Mouse (Mus musculus): ENCODE results near the gene Vmn1r65. TPM values are rescaled to one million over a fixed set of nuclear protein-coding genes. Genes with fewer than 3 reads are reported as not detected.
"Not testable (repeated sequence)": the region's sequence is repeated elsewhere in the genome, so short reads cannot be mapped to it uniquely, and the experiment has no call there.

Vmn1r65 gene
- polyA plus RNA-seq (2015; fragmentation: Nextera tagmentation; extraction: Ambion mirVana): not detected in 2 replicates

GRCm38 (mm10) chr7:6010910-6011309 is at the start of gene Vmn1r65:
Gene Vmn1r65, minus strand, starts transcription at chr7:6011010.
- H3K4me3 ChIP-seq: no peak within 1 kb of the TSS
- no peak within 1 kb of the TSS for H3K27ac ChIP-seq (replicated peaks)
- ATAC-seq (replicated peaks): no peak
- no peaks in the 10 kb centered on the region for H3K27me3 ChIP-seq
- H3K9ac ChIP-seq (replicated peaks): no peak within 1 kb of the TSS
- no peaks in the 10 kb centered on the region for H3K4me1 ChIP-seq
- H3K36me3 ChIP-seq: no peaks in the 10 kb centered on the region
- peaks cover 24% of the 10 kb centered on the region; the same call in 1 of the 2 replicates for H3K9me3 ChIP-seq
- no peak within 1 kb of the TSS for H3K4me2 ChIP-seq (replicated peaks)
- WGBS: 86% methylated on average over 1 of the region's 1 CpGs

- 87% methylated on average over 11 of the region's 11 CpGs for WGBS
- Histone ChIP-seq H3K9ac (replicated peaks) (no peak within 1 kb of the TSS), H3K4me3 (no peak within 1 kb of the TSS), H3K36me3 (no peaks in the 10 kb centered on the region), H3K4me2 (replicated peaks) (no peak within 1 kb of the TSS), H3K27ac (replicated peaks) (no peak within 1 kb of the TSS), H3K27me3 (no peaks in the 10 kb centered on the region), H3K4me1 (no peaks in the 10 kb centered on the region), H3K9me3 (peaks cover 10% of the 10 kb centered on the region)
- ATAC-seq (replicated peaks): no peak
Measured at GRCm38 (mm10) chr7:6044861-6045260, 34.1 kb upstream of the Vmn1r65 start, which contains the start of gene Nlrp4c. Gene Nlrp4c, plus strand, starts transcription at chr7:6045161.

GRCm38 (mm10) chr7:5982426-5982825 is 28.4 kb downstream of the Vmn1r65 start:
- ATAC-seq (replicated peaks); H3K4me3 ChIP-seq; H3K27ac ChIP-seq (replicated peaks); H3K27me3 ChIP-seq; H3K36me3 ChIP-seq; H3K9ac ChIP-seq (replicated peaks); H3K4me2 ChIP-seq (replicated peaks); H3K4me1 ChIP-seq: not testable (repeated sequence)
- WGBS: 88% methylated on average over 4 of the region's 4 CpGs
- H3K9me3 ChIP-seq: peaks cover 18% of the 10 kb centered on the region

GRCm38 (mm10) chr7:5972546-5972945 is 38.3 kb downstream of the Vmn1r65 start:
- not testable (repeated sequence) for ATAC-seq (replicated peaks); H3K4me2 ChIP-seq (replicated peaks); H3K27ac ChIP-seq (replicated peaks); H3K27me3 ChIP-seq; H3K36me3 ChIP-seq; H3K4me1 ChIP-seq; H3K4me3 ChIP-seq; H3K9ac ChIP-seq (replicated peaks)
- 70% methylated on average over 2 of the region's 2 CpGs for WGBS
- H3K9me3 ChIP-seq: peaks cover 11% of the 10 kb centered on the region; the same call in 1 of the 2 replicates

Other genes with a start within 250 kb of the Vmn1r65 start
- not detected in 2 replicates for gene Vmn1r63, start 205.6 kb downstream of the Vmn1r65 start, polyA plus RNA-seq (2015; fragmentation: Nextera tagmentation; extraction: Ambion mirVana)
- gene Vmn1r64, start 126.5 kb downstream of the Vmn1r65 start, polyA plus RNA-seq (2015; fragmentation: Nextera tagmentation; extraction: Ambion mirVana): not detected in 2 replicates
- gene Nlrp4c, start 34.2 kb upstream of the Vmn1r65 start, polyA plus RNA-seq (2015; fragmentation: Nextera tagmentation; extraction: Ambion mirVana): not detected in 2 replicates
- 23.7 and 25.5 TPM in 2 replicates for gene Zfp787, start 145.0 kb upstream of the Vmn1r65 start, polyA plus RNA-seq (2015; fragmentation: Nextera tagmentation; extraction: Ambion mirVana)
- gene Zfp444, start 161.2 kb upstream of the Vmn1r65 start, polyA plus RNA-seq (2015; fragmentation: Nextera tagmentation; extraction: Ambion mirVana): 111 and 112 TPM in 2 replicates
- not detected in 2 replicates for gene Galp, start 186.1 kb upstream of the Vmn1r65 start, polyA plus RNA-seq (2015; fragmentation: Nextera tagmentation; extraction: Ambion mirVana)
- gene Zscan5b, start 211.3 kb upstream of the Vmn1r65 start, polyA plus RNA-seq (2015; fragmentation: Nextera tagmentation; extraction: Ambion mirVana): not detected in 2 replicates
- 0.38 TPM in 1 of 2 replicates, not detected in the other for gene Epp13, start 241.7 kb upstream of the Vmn1r65 start, polyA plus RNA-seq (2015; fragmentation: Nextera tagmentation; extraction: Ambion mirVana)